Mouse (Mus musculus) stomach, embryonic 16.5 days (tissue): ENCODE measurements at regions not wholly inside any gene's neighbourhood (a gene's known extent, or its start where the extent isn't known, plus 50 kb on each side); places are given as distances from the start of the nearest gene placed in this dataset.

Experiments used
- ATAC-seq: fragments of 200-750 bp; cut with Nextera tagmentation; 2 replicates; pipeline ENCODE4 v1.8.0; 2017; ENCODE audit warnings: moderate number of reproducible peaks, moderate TSS enrichment; ENCODE audit not compliant: insufficient read depth, low FRiP score
- H3K27ac ChIP-seq: fragments of 300-500 bp; sonication (generic); 2 replicates; pipeline ENCODE4 v1.5.1; 2014; ENCODE audit warnings: low read length
- H3K27me3 ChIP-seq: fragments of 300-500 bp; sonication (generic); 2 replicates; pipeline ENCODE4 v1.6.1; 2014; ENCODE audit warnings: low read length, control low read depth, mixed read lengths; ENCODE audit not compliant: control insufficient read depth, insufficient read depth
- H3K36me3 ChIP-seq: fragments of 300-500 bp; sonication (generic); 2 replicates; pipeline ENCODE4 v1.6.1; 2014; ENCODE audit warnings: low read length; ENCODE audit not compliant: control insufficient read depth, insufficient read depth
- H3K4me1 ChIP-seq: fragments of 300-500 bp; sonication (generic); 2 replicates; pipeline ENCODE4 v1.6.1; 2014; ENCODE audit warnings: low read length, control low read depth, mixed read lengths; ENCODE audit not compliant: control insufficient read depth, insufficient read depth
- H3K4me2 ChIP-seq: fragments of 300-500 bp; sonication (generic); 2 replicates; pipeline ENCODE4 v1.6.1; 2014; ENCODE audit warnings: low read depth, low read length, mixed read lengths
- H3K4me3 ChIP-seq: fragments of 300-500 bp; sonication (generic); replicated peaks from 2 replicates; pipeline ENCODE4 v1.5.1; 2014; ENCODE audit warnings: mild to moderate bottlenecking, low read length
- H3K9ac ChIP-seq: fragments of 300-500 bp; sonication (generic); 2 replicates; pipeline ENCODE4 v1.6.1; 2014; ENCODE audit warnings: low read length
- H3K9me3 ChIP-seq: fragments of 300-500 bp; sonication (generic); replicated peaks from 2 replicates; pipeline ENCODE4 v1.6.1; 2016; ENCODE audit warnings: low read length, control low read depth; ENCODE audit not compliant: control insufficient read depth
- WGBS: fragments of 180-500 bp; shearing (Covaris S2); extraction: QIAGEN DNeasy Blood & Tissue Kit; methylation state at CpG from one replicate; pipeline ENCODE4 v1.1.7; 2014; 5-methylcytosine and 5-hydroxymethylcytosine counted together

- no peak overlapping the region for H3K4me3 ChIP-seq
- H3K4me2 ChIP-seq = no peak overlapping the region
- H3K9ac ChIP-seq = no peak overlapping the region
- no peak for ATAC-seq
- WGBS = 21% methylated on average over 3 of the region's 3 CpGs
- no peaks in the 10 kb centered on the region for H3K36me3 ChIP-seq
- H3K9me3 ChIP-seq = no peaks in the 10 kb centered on the region
- H3K27me3 ChIP-seq = no peaks in the 10 kb centered on the region
- H3K4me1 ChIP-seq = no peaks in the 10 kb centered on the region
- H3K27ac ChIP-seq = no peak overlapping the region
Measured at GRCm38 (mm10) chr11:18370861-18371260, 417.2 kb upstream of the Etaa1 start.

GRCm38 (mm10) chr11:18354866-18355265 is 401.2 kb upstream of the Etaa1 start:
- Histone ChIP-seq H3K4me1 (no peaks in the 10 kb centered on the region; the same call in 1 of the 2 replicates), H3K9me3 (no peaks in the 10 kb centered on the region), H3K4me3 (no peak overlapping the region), H3K27ac (no peak overlapping the region), H3K4me2 (no peak overlapping the region), H3K9ac (no peak overlapping the region), H3K36me3 (no peaks in the 10 kb centered on the region), H3K27me3 (no peaks in the 10 kb centered on the region)
- ATAC-seq = no peak
- WGBS = 38% methylated on average over 3 of the region's 3 CpGs

GRCm38 (mm10) chr11:18354156-18354555 is 400.5 kb upstream of the Etaa1 start:
- H3K4me2 ChIP-seq = no peak overlapping the region
- H3K9ac ChIP-seq = no peak overlapping the region
- H3K36me3 ChIP-seq = no peaks in the 10 kb centered on the region
- no peaks in the 10 kb centered on the region; the same call in 1 of the 2 replicates for H3K4me1 ChIP-seq
- WGBS = 54% methylated on average over 4 of the region's 4 CpGs
- no peak overlapping the region for H3K4me3 ChIP-seq
- H3K27ac ChIP-seq = no peak overlapping the region
- no peaks in the 10 kb centered on the region for H3K9me3 ChIP-seq
- no peak for ATAC-seq
- no peaks in the 10 kb centered on the region for H3K27me3 ChIP-seq

- ATAC-seq = no peak
- Histone ChIP-seq H3K27ac (no peak overlapping the region), H3K9ac (no peak overlapping the region), H3K4me2 (no peak overlapping the region), H3K4me1 (no peaks in the 10 kb centered on the region), H3K9me3 (no peaks in the 10 kb centered on the region), H3K4me3 (no peak overlapping the region), H3K36me3 (no peaks in the 10 kb centered on the region), H3K27me3 (no peaks in the 10 kb centered on the region)
- WGBS = 63% methylated on average over 3 of the region's 3 CpGs
Measured at GRCm38 (mm10) chr11:18347841-18348240, 394.2 kb upstream of the Etaa1 start.

- Histone ChIP-seq H3K4me1 (no peaks in the 10 kb centered on the region), H3K4me3 (no peak overlapping the region), H3K9ac (no peak overlapping the region), H3K36me3 (no peaks in the 10 kb centered on the region), H3K27ac (no peak overlapping the region), H3K9me3 (no peaks in the 10 kb centered on the region), H3K4me2 (no peak overlapping the region), H3K27me3 (no peaks in the 10 kb centered on the region)
- ATAC-seq = no peak
- WGBS = 38% methylated on average over 8 of the region's 8 CpGs
Measured at GRCm38 (mm10) chr11:18313510-18314301, 360.0 kb upstream of the Etaa1 start.

GRCm38 (mm10) chr11:18296194-18297125 is 342.8 kb upstream of the Etaa1 start:
- H3K9ac ChIP-seq = no peak overlapping the region
- H3K4me2 ChIP-seq = no peak overlapping the region
- H3K36me3 ChIP-seq = no peaks in the 10 kb centered on the region
- H3K27me3 ChIP-seq = no peaks in the 10 kb centered on the region
- no peaks in the 10 kb centered on the region for H3K9me3 ChIP-seq
- ATAC-seq = peak; percentile 78
- no peak overlapping the region for H3K4me3 ChIP-seq
- peak overlapping the region; percentile 30 for H3K27ac ChIP-seq
- 28% methylated on average over 2 of the region's 2 CpGs for WGBS
- H3K4me1 ChIP-seq = peaks cover 6% of the 10 kb centered on the region; the same call in 1 of the 2 replicates

- no peak overlapping the region for H3K4me3 ChIP-seq
- no peaks in the 10 kb centered on the region for H3K4me1 ChIP-seq
- no peaks in the 10 kb centered on the region for H3K27me3 ChIP-seq
- no peak overlapping the region for H3K27ac ChIP-seq
- no peaks in the 10 kb centered on the region for H3K36me3 ChIP-seq
- no peak overlapping the region for H3K9ac ChIP-seq
- no peak overlapping the region for H3K4me2 ChIP-seq
- 28% methylated on average over 2 of the region's 2 CpGs for WGBS
- ATAC-seq = peak; percentile 62; the same call in 1 of the 2 replicates
- H3K9me3 ChIP-seq = no peaks in the 10 kb centered on the region
Measured at GRCm38 (mm10) chr11:18278585-18279136, 325.0 kb upstream of the Etaa1 start.

GRCm38 (mm10) chr11:18272392-18272791 is 318.7 kb upstream of the Etaa1 start:
- Histone ChIP-seq H3K4me2 (no peak overlapping the region), H3K27me3 (no peaks in the 10 kb centered on the region), H3K4me1 (no peaks in the 10 kb centered on the region), H3K36me3 (no peaks in the 10 kb centered on the region), H3K9me3 (no peaks in the 10 kb centered on the region), H3K27ac (no peak overlapping the region), H3K9ac (no peak overlapping the region), H3K4me3 (no peak overlapping the region)
- WGBS = 53% methylated on average over 1 of the region's 1 CpGs
- no peak for ATAC-seq

- no peak for ATAC-seq
- Histone ChIP-seq H3K27me3 (no peaks in the 10 kb centered on the region), H3K9ac (no peak overlapping the region), H3K4me1 (no peaks in the 10 kb centered on the region), H3K4me2 (no peak overlapping the region), H3K36me3 (no peaks in the 10 kb centered on the region), H3K27ac (no peak overlapping the region), H3K9me3 (no peaks in the 10 kb centered on the region), H3K4me3 (no peak overlapping the region)
- 71% methylated on average over 2 of the region's 2 CpGs for WGBS
Measured at GRCm38 (mm10) chr11:18266161-18266560, 312.5 kb upstream of the Etaa1 start.
